Mouse (Mus musculus): ENCODE measurements around the gene Ceacam16. TPM values are rescaled to one million over a fixed set of nuclear protein-coding genes. Genes with fewer than 3 reads are reported as not detected.

Ceacam16 gene
- polyA plus RNA-seq, 1 experiment from 2014 or later = not detected

DNA sequence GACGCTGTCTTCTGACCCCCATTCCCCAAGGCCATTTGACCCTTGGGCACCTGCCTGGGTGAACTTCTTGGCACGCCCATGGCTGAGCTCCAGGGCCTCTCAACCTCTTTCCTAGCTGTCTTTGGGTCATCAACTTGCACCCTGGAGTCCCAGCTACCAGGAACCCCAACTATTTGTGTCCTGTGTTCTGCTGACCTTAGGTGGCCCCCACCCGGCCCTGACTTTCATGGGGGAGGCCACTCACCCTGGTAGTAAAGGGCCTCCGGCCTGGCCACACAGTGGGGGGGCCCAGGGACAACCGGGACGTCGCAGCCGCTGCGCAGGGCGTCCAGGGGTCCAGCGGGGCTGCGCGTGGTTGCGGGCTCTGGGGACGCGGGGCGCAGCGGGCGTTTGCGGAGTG, 38.9 kb downstream of the Ceacam16 start:
- H3K27me3 ChIP-seq (ENCODE audit: control insufficient read depth, insufficient read depth, low read length) = peaks cover 33% of the 10 kb centered on the region
- ATAC-seq (ENCODE audit: low FRiP score) = no peak

GRCm38 (mm10) chr7:19821633-19822032, 39.5 kb downstream of the Ceacam16 start:
- H3K9me3 ChIP-seq (ENCODE audit: control insufficient read depth, low read length) = no peaks in the 10 kb centered on the region
- ATAC-seq (ENCODE audit: low FRiP score) = no peak
- DNase-seq (ENCODE audit: low spot score) = no peak
- no peak overlapping the region for H3K27ac ChIP-seq (ENCODE audit: low read depth, low read length)
- H3K4me2 ChIP-seq (replicated peaks; ENCODE audit: low read depth, low read length) = no peak overlapping the region
- no peak overlapping the region for H3K9ac ChIP-seq (ENCODE audit: low read depth, low read length)
- H3K4me1 ChIP-seq (replicated peaks; ENCODE audit: control insufficient read depth, insufficient read depth, low read length) = 0 out of 2 replicates have a peak, but pooled peaks cover 6% of the 10 kb centered on the region
- 64% methylated on average over 7 of the region's 7 CpGs for WGBS
- no peak overlapping the region for H3K4me3 ChIP-seq (ENCODE audit: low read depth, low read length)
- no peaks in the 10 kb centered on the region for H3K36me3 ChIP-seq (ENCODE audit: control insufficient read depth, insufficient read depth, low read length)
- peaks cover 35% of the 10 kb centered on the region for H3K27me3 ChIP-seq (ENCODE audit: control insufficient read depth, insufficient read depth, low read length)

More for the DNA sequence above, 38.9 kb downstream of the Ceacam16 start:
- Histone ChIP-seq H3K4me1 (replicated peaks; ENCODE audit: control insufficient read depth, insufficient read depth, low read length) (0 out of 2 replicates have a peak, but pooled peaks cover 3% of the 10 kb centered on the region), H3K9ac (ENCODE audit: low read depth, low read length) (peak overlapping the region; percentile 40; the same call in 1 of the 2 replicates), H3K9me3 (ENCODE audit: control insufficient read depth, low read length) (no peaks in the 10 kb centered on the region), H3K4me3 (ENCODE audit: low read depth, low read length) (peak overlapping the region; percentile 28), H3K36me3 (ENCODE audit: control insufficient read depth, insufficient read depth, low read length) (no peaks in the 10 kb centered on the region), H3K27ac (ENCODE audit: low read depth, low read length) (no peak overlapping the region), H3K4me2 (replicated peaks; ENCODE audit: low read depth, low read length) (peak overlapping the region; percentile 49)
- DNase-seq (ENCODE audit: low spot score) = no peak
- WGBS = 3% methylated on average over 20 of the region's 20 CpGs

- Histone ChIP-seq H3K36me3 (ENCODE audit: control insufficient read depth, insufficient read depth, low read length) (no peaks in the 10 kb centered on the region), H3K4me1 (replicated peaks; ENCODE audit: control insufficient read depth, insufficient read depth, low read length) (peaks cover 9% of the 10 kb centered on the region; the same call in 1 of the 2 replicates), H3K27me3 (ENCODE audit: control insufficient read depth, insufficient read depth, low read length) (peaks cover 36% of the 10 kb centered on the region), H3K9ac (ENCODE audit: low read depth, low read length) (no peak overlapping the region), H3K27ac (ENCODE audit: low read depth, low read length) (no peak overlapping the region), H3K9me3 (ENCODE audit: control insufficient read depth, low read length) (no peaks in the 10 kb centered on the region), H3K4me2 (replicated peaks; ENCODE audit: low read depth, low read length) (no peak overlapping the region), H3K4me3 (ENCODE audit: low read depth, low read length) (no peak overlapping the region)
- WGBS = 67% methylated on average over 3 of the region's 3 CpGs
- no peak for DNase-seq (ENCODE audit: low spot score)
- ATAC-seq (ENCODE audit: low FRiP score) = no peak
Measured at GRCm38 (mm10) chr7:19820347-19821048, 40.6 kb downstream of the Ceacam16 start.

GRCm38 (mm10) chr7:19818875-19819274, 42.2 kb downstream of the Ceacam16 start:
- Histone ChIP-seq H3K36me3 (ENCODE audit: control insufficient read depth, insufficient read depth, low read length) (no peaks in the 10 kb centered on the region), H3K27ac (ENCODE audit: low read depth, low read length) (no peak overlapping the region), H3K9ac (ENCODE audit: low read depth, low read length) (no peak overlapping the region), H3K4me2 (replicated peaks; ENCODE audit: low read depth, low read length) (no peak overlapping the region), H3K4me1 (replicated peaks; ENCODE audit: control insufficient read depth, insufficient read depth, low read length) (peaks cover 7% of the 10 kb centered on the region; the same call in 1 of the 2 replicates), H3K9me3 (ENCODE audit: control insufficient read depth, low read length) (no peaks in the 10 kb centered on the region), H3K4me3 (ENCODE audit: low read depth, low read length) (no peak overlapping the region), H3K27me3 (ENCODE audit: control insufficient read depth, insufficient read depth, low read length) (peaks cover 34% of the 10 kb centered on the region)
- 82% methylated on average over 7 of the region's 7 CpGs for WGBS
- no peak for ATAC-seq (ENCODE audit: low FRiP score)
- DNase-seq (ENCODE audit: low spot score) = no peak

DNA sequence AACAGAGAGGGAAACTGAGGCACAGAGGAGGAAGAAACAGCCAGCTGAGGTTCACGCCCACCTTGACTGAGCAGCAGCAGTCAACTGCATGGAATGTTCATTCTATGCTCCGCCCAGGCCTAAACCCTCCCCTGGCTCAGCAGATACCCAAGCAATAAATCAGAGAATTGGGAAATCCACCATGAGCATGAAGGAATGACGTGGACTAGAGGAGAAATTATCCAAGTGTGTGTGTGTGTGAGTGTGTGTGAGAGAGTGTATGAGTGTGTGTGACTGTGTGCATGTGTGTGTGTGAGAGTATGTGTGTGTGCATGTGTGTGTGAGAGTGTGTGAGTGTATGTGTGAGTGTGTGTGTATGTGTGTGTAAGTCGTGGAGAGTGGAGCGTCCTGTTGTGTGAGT, 42.7 kb downstream of the Ceacam16 start:
- ATAC-seq (ENCODE audit: low FRiP score) (no peak), DNase-seq (ENCODE audit: low spot score) (no peak)
- Histone ChIP-seq H3K27me3 (ENCODE audit: control insufficient read depth, insufficient read depth, low read length) (peaks cover 29% of the 10 kb centered on the region), H3K4me1 (replicated peaks; ENCODE audit: control insufficient read depth, insufficient read depth, low read length) (peaks cover 7% of the 10 kb centered on the region; the same call in 1 of the 2 replicates), H3K4me2 (replicated peaks; ENCODE audit: low read depth, low read length) (no peak overlapping the region), H3K27ac (ENCODE audit: low read depth, low read length) (no peak overlapping the region), H3K9ac (ENCODE audit: low read depth, low read length) (no peak overlapping the region), H3K9me3 (ENCODE audit: control insufficient read depth, low read length) (no peaks in the 10 kb centered on the region), H3K36me3 (ENCODE audit: control insufficient read depth, insufficient read depth, low read length) (no peaks in the 10 kb centered on the region), H3K4me3 (ENCODE audit: low read depth, low read length) (no peak overlapping the region)
- 89% methylated on average over 5 of the region's 5 CpGs for WGBS

DNA sequence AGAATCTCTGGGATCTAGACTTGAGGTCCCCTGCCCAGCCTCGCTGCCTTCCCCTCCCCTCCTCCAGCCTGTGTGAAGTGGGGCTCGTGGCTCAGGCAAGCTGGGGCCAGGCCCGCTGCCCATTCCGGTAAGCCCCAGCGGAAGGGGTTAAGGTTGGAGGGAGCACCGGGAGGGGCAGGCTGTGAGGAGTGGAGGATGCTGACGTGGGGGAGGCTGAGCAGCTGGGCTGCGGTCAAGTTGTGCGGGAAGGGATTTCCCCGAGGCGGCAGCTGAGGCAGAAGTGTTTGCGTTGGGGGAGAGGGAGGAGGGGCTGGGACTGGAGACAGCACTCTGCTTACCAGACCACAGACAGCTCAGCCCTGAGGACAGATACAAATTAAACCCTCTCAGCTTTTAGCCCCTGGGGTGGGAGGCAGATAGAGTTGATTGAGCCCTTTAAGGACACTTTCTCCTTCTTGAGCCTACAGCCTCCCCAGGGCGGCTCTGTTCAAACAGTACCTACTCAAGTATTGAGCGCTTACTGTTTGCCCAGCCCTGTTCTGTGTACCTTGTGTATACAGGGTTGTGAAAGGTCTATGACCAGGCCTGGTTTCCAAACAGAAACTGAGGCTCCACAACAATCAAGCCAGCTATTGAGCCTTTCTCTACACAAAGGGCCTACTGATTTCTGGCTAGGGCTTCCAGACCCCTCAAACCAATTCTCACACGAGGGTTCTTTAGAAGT, 43.6 kb downstream of the Ceacam16 start:
- H3K9ac ChIP-seq (ENCODE audit: low read depth, low read length) = no peak overlapping the region
- DNase-seq (ENCODE audit: low spot score) (peak; percentile 66), ATAC-seq (ENCODE audit: low FRiP score) (peak; percentile 74)
- 5% methylated on average over 15 of the region's 15 CpGs for WGBS
- no peaks in the 10 kb centered on the region for H3K36me3 ChIP-seq (ENCODE audit: control insufficient read depth, insufficient read depth, low read length)
- no peaks in the 10 kb centered on the region for H3K9me3 ChIP-seq (ENCODE audit: control insufficient read depth, low read length)
- H3K4me3 ChIP-seq (ENCODE audit: low read depth, low read length) = no peak overlapping the region
- H3K27me3 ChIP-seq (ENCODE audit: control insufficient read depth, insufficient read depth, low read length) = peaks cover 24% of the 10 kb centered on the region
- H3K27ac ChIP-seq (ENCODE audit: low read depth, low read length) = no peak overlapping the region
- peak overlapping the region; percentile 52 for H3K4me2 ChIP-seq (replicated peaks; ENCODE audit: low read depth, low read length)
- peaks cover 7% of the 10 kb centered on the region; the same call in 1 of the 2 replicates for H3K4me1 ChIP-seq (replicated peaks; ENCODE audit: control insufficient read depth, insufficient read depth, low read length)

DNA sequence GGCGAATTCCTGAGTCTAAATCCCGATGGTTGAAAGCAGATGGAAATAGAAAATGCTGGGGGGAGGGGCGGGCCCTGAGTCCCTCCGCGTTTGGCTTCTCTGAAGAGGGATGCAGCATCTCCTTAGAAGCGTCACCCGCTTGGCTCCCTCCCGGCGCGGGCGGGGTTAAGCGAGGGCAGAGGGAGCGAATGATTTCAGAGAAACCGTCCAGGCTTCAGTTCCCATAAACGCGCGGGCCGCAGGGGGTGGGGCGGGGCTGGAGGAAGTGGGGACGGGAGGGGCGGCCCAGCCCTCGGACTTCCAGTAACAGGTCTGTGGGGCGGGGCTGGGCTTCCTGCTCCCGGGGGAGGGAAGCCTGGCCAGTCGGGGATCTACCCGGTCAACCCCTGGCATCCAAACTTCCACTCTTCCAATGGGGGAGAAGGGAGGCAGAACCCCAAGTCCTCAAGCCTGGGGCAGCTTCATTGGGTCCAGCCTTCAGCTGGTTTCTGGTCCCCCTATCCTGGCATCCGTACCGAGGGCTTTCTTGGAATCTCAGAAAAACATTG, 44.8 kb downstream of the Ceacam16 start:
- WGBS = 2% methylated on average over 28 of the region's 28 CpGs
- peak; percentile 72 for DNase-seq (ENCODE audit: low spot score)
- peak overlapping the region; percentile 52 for H3K4me2 ChIP-seq (replicated peaks; ENCODE audit: low read depth, low read length)
- peaks cover 19% of the 10 kb centered on the region for H3K27me3 ChIP-seq (ENCODE audit: control insufficient read depth, insufficient read depth, low read length)
- H3K27ac ChIP-seq (ENCODE audit: low read depth, low read length) = no peak overlapping the region
- H3K4me3 ChIP-seq (ENCODE audit: low read depth, low read length) = peak overlapping the region; percentile 35
- no peak overlapping the region for H3K9ac ChIP-seq (ENCODE audit: low read depth, low read length)
- ATAC-seq (ENCODE audit: low FRiP score) = peak; percentile 48
- H3K4me1 ChIP-seq (replicated peaks; ENCODE audit: control insufficient read depth, insufficient read depth, low read length) = peaks cover 8% of the 10 kb centered on the region
- H3K9me3 ChIP-seq (ENCODE audit: control insufficient read depth, low read length) = no peaks in the 10 kb centered on the region
- H3K36me3 ChIP-seq (ENCODE audit: control insufficient read depth, insufficient read depth, low read length) = no peaks in the 10 kb centered on the region

DNA sequence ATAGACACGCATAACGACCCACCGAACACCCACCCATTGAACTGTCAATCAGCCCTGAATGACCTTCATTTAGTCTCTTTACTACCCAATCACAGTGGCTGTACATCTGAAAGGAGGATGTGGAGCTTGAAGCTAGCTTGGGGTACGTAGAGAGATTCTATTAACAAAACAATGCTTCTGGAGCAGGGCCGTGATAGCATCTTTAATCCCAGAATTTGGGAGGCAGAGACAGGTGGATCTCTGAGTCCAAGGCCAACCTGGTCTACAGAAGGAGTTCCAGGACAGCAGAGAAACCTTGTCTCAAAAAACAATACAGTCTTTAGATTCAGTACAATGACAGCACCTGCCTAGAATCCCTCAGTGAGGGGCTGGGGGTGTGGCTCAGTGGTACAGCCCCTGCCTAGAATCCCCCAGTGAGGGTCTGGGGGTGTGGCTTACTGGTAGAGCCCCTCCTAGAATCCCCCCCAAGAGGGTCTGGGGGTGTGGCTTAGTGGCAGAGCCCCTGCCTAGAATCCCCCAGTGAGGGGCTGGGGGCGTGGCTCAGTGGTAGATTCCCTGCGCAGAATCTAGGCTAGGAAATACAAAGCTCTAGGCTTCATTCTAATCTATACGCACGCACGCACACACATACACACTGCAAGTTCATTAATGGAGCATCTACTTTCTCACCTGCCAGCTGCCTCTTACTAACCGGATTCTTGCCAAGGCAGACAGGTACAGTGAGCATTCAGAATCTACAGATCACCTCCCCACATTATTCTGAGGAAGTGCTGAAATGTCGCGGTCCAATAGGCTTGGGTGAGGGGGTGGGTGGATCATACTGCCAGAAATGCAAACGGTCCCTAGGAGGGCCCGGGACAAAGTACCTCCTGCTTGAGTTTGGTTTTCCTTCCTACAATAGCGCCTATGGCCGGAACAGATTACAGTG, 45.5 kb downstream of the Ceacam16 start:
- Histone ChIP-seq H3K9ac (ENCODE audit: low read depth, low read length) (no peak overlapping the region), H3K4me3 (ENCODE audit: low read depth, low read length) (peak overlapping the region; percentile 35), H3K4me1 (replicated peaks; ENCODE audit: control insufficient read depth, insufficient read depth, low read length) (peaks cover 11% of the 10 kb centered on the region), H3K36me3 (ENCODE audit: control insufficient read depth, insufficient read depth, low read length) (no peaks in the 10 kb centered on the region), H3K27me3 (ENCODE audit: control insufficient read depth, insufficient read depth, low read length) (peaks cover 23% of the 10 kb centered on the region), H3K9me3 (ENCODE audit: control insufficient read depth, low read length) (no peaks in the 10 kb centered on the region), H3K4me2 (replicated peaks; ENCODE audit: low read depth, low read length) (peak overlapping the region; percentile 52), H3K27ac (ENCODE audit: low read depth, low read length) (no peak overlapping the region)
- ATAC-seq (ENCODE audit: low FRiP score) (peak; percentile 28), DNase-seq (ENCODE audit: low spot score) (no peak)
- WGBS = 28% methylated on average over 17 of the region's 17 CpGs

Data from hindbrain, embryonic 11.5 days (tissue).